Mouse (Mus musculus): ENCODE measurements at regions not wholly inside any gene's neighbourhood (a gene's known extent, or its start where the extent isn't known, plus 50 kb on each side); places are given as distances from the start of the nearest gene placed in this dataset.

DNA sequence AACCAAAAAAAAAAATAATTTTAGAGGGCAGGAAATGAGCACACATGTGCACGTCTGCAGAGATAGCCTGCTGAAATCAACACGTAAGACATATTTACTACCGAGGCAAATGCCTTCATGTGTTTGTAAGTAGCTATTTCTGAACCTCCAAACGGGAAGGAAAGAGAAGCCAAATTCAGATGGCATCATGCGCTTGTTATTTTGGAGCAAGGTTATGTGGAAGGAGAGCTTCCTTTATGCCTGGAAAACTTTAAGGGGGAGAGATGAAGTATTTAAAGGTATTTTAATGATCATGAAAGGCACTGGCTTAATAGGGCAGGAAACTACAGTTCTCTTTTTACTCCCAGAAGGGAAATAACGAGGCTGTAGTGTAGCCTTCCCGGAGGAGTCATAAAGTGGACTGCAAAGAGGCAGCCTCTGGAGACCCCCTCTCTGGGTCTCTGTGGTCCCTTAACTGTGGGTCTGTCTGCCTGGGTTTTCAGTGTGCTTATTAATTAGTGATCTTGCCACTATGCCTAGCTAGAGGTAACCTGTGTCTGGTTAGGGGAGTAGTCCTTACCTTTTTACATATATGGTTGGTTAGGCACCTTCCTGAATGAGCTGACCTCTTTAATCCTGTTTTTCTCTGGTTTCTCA lies 672.4 kb downstream of the Bcl11a start:
- DNase-seq (ENCODE audit: low spot score in 2 of 2) = no peak

DNA sequence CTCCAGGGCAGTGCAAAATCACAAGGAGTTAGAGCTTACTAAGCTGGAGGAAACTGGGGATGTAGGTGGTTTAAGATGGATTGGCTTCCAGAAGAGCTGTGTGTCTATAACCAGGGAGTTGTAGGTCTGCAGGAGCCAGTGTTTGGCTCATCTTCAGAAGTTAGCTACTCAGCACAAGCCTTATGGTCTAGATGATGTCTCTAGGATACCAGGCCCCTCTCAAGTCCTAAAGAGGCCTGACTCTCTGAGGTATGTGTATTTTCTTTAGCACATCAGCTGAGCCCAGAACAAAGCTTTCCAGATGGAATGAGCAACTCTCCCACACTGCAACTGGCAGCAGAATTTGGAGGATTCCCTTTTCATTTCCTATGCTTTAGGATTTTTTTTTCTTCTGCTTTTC lies 680.3 kb downstream of the Bcl11a start:
- DNase-seq (ENCODE audit: low spot score in 2 of 2) = peak in 1 of 2 experiments; percentile 44

DNA sequence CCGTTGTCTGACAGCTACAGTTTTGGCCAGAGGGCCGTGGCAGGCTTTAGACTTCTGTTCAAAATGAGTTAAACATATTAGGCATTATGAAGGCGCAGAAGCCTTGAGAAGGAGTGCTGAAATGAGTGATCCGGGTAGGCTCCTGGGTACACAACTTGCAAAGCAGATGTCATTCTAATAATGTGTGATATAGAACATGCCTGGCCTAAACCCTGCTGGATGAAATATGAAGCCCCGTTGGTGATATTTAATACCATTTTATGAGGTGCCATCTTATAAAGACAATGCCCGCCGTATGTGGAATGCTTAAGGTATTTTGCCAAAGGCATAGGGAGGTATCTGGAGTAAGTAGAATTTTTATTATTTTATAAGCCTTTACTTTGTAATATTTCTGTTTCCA lies 705.6 kb downstream of the Bcl11a start:
- DNase-seq (ENCODE audit: low spot score in 2 of 2) = no peak

DNA sequence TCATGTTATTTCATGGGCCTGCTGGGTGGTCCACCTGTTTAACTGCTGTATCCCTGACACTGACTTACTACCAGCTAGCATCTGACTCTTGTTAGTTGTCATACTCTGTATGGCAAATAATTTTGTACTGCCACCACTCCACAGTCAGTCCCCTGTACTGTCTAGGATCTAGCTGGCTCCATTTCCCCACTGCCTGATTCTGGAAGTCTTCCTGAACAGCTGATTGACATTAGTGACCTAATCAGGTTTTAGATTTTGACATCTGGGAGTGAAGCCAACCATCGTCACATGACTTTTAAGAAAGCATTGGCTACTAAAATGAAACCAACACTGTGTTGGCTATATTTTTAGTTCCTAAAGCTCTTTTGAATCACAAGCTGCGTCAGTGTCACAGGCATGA lies 711.3 kb downstream of the Bcl11a start:
- DNase-seq (ENCODE audit: low spot score in 2 of 2) = no peak

DNA sequence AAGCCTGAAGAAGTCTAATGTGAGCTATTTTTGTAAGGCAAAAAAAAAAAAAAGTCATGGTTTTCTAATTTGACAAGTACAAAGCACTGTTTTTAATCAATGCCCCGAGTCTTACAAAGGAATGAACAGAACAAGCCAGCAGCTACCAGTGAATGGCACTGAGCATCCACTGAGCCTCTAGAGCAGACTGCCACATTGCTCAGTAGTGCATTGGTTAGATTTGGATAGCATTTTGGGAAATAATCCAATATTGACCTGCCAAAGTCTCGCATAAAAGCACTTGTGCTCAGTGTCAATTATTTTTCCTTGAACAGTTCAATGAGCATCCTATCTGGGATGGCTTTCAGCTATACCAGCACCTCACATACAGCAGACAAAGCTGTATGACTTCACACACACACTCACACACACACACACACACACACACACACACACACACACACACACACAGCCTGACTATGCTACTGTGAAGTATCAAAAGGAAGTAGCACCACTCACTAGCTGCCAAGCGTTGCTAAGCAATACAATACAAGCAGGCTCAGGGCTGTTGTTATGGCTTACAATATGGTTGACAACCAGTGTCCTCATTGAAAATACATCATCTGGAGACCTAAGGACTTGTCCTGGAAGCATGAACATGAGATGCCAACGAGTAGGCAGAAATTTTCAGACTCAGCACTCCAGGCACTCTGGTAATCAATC lies 717.8 kb downstream of the Bcl11a start:
- DNase-seq (ENCODE audit: low spot score in 2 of 2) = peak; percentile 16 to 37

DNA sequence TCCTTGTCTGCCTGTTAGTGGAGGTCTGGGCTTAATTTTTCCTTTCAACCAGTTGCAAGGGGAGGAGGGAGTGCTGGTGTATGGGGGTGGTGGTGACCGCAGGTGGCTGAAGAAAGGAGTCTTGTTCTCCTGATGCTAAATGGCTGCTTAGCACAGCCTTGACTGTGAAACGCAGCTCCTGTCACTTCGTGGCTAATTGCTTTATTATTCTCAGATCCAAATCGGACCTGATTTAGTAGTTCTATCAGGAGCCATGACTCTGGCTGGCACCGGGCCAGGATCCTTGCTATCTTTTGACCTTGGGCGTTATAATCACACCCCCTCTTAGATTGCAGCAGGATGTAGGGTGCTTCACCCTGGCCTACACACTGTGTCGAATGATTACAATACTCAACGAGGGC lies 726.8 kb downstream of the Bcl11a start:
- peak in 1 of 2 experiments; percentile 6 for DNase-seq (ENCODE audit: low spot score in 2 of 2)

DNA sequence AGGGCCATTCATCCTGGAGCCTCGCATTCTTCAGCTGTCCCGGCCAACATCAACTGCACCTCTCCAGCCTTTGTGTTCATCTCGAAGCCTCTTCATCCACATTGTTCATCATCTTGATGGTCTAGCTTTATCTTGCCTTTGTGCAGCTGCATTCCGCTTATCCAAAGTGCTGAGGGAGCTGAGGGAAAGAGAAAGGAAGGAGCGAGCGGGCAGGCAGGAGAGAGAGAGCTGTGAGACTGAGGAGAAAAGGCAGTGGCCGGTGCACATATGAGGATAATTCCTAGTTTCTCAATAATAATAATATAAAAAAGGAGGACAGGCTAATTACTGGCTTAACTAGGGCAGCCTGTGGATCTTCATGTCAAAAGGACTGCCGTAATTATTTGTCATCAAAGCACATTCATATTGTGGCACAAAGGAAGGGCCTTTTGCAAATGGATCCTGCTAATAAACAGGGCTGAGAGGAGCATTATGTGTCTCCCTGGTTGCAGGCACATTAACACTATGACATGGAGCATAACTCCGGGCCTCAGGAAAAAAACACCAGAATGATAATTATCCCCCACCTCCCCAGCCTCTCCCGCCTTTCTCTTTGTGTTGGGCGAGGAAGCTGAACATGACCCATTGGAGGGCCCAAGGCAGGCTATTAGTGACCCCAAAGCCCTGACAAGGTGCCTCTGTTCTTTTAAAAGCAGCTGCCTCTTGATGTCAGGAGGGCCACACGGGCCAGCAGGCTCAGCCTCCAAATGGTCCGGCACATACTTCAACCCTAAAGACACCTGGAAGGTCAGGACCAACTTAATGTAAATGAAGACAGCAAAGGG lies 751.9 kb downstream of the Bcl11a start:
- DNase-seq (ENCODE audit: low spot score in 2 of 2) = no peak

DNA sequence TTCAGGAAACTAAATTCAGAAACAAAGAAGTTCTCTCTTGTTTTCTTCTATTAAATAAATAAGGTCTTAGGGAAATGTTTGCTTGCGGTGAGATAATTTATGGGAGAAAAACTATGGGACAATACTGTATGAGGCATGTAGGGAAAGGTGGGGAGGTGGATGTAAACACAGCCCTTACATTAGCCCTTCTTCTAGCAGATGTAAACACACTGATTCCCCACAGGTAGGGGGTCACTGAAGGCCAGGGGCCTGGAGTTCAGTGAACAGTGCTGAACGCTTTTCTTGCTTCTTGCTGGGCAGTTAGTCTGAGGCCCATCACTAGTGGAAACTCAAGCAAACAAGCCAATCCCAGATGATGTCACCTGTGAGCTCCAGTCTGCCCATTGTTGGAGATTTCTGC lies 752.6 kb downstream of the Bcl11a start:
- DNase-seq (ENCODE audit: low spot score in 2 of 2) = no peak

DNA sequence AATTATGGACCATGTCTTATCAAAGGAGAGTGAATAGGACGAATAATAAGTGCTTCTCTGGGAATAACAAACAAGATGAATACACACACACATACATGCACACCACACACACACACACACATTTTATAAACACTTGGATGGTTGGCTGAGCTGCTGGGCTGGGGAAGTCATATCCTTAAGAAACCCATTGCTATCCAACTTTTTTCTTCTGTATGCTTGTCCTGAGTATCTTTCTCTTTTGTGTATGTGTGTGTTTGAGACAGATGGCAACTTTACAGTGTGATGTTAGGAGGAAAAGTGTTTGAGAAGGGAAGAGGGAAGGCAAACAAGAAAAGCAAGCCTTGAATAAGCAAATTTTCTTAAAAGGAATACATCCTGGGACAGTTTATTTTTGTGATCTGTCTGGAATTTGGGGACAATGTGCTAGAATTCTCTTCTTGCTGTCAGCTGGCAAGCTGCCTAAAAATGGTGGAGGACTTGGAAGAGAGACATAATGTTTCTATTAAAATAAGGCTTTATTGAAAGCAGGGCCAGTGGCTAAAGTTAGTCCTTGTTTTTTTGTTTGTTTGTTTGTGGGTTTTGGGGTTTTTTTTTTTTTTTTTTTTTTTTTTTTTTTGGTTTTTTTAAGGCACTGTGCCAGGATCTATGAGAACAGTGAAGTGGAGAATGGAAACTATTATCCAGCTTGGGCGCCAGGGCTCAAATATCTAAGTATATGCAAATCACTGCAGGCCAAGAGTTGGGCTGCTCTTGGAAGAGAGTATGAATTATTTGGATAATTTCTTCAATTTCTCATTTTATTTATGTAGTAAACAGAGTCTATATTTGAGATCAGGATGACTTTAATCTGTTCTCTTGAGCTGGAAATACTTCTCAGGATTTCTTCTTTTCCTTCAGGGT lies 766.2 kb downstream of the Bcl11a start:
- DNase-seq (ENCODE audit: low spot score in 2 of 2) = no peak

DNA sequence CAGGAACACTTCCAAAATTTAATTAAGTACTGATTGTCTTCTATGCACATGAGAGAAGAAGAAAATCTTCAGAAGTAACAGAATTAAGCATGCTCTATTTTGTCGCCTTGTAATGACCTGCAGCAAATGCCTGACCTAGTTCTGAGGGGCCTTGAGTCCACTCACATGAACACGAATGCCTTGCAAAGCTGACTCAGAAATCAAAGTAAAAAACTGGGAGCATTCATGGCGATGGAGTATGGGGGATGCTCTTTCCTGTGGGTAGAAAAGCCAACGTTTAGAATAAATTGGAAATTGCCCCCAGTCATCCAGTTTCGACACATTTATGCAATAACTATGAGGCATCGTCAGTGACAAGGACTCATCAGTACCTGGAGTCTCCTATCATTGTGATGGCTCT lies 779.1 kb downstream of the Bcl11a start:
- no peak for DNase-seq (ENCODE audit: low spot score in 2 of 2)

DNA sequence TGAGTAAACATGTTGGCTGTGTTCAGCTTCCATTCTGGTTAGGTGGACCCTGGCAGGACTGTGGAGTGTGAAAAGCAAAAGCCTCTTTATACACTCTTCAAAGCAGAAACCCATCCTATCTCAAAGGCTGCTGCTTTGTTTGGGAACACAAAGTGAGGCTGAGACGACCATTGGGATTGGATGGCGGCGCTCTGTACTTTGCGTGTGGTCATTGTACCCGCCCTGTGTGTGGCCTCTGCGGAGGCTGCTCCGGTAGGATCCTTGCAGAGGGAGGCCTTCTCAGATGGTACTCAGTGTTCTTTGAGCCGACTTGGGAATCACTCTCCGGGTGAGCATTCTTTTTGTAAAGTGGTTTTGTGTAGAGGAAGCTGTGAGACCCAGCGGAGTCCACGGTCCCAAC lies 786.8 kb downstream of the Bcl11a start:
- no peak for DNase-seq (ENCODE audit: low spot score in 2 of 2)

DNA sequence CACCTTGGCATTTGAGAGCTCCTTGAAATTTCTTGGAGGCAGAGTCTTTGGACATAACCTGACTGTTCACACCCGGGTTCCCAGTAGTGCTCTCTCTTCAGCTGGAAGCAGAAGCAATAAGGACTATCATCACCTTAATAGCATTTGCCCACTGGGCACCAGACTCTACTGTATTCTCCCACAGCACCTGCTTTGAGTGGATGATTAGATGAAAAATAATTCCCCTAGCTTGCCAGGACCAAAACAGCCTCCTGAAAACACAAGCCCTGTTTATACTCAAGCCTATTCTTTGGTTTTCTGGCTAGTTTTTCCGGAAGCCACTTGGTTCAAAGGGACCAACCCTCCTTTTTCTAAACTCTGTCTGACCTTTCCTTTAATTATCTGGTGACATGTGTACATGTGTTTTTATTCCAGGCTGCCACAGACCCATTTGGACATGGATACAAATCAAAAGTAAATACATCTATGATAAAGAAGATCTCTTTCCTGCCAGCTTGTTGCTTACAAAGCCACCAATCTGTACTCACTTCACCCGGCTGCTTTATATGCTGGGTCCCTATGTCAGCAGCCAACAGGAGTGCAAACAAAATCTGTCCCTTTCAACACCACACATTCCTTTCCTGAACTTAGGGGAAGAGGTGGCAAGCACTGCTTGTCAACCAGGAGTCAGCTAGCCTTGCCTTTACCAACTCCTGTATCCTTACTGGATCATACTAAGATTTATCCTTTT lies 787.4 kb downstream of the Bcl11a start:
- no peak for DNase-seq (ENCODE audit: low spot score in 2 of 2)

Small RNA genes lying in the stretch of these regions (microRNA-seq; reads per million reads assigned to microRNA genes)
- gene Gm25507 = 0 reads per million in 2 experiments

Measured in layer of hippocampus, postnatal 14 days (tissue).